Mouse (Mus musculus): ENCODE data around the gene Spata9. TPM values are rescaled to one million over a fixed set of nuclear protein-coding genes. Genes with fewer than 3 reads are reported as not detected.

Gene Spata9
- total RNA-seq (2023) = not detected in 2 replicates

DNA sequence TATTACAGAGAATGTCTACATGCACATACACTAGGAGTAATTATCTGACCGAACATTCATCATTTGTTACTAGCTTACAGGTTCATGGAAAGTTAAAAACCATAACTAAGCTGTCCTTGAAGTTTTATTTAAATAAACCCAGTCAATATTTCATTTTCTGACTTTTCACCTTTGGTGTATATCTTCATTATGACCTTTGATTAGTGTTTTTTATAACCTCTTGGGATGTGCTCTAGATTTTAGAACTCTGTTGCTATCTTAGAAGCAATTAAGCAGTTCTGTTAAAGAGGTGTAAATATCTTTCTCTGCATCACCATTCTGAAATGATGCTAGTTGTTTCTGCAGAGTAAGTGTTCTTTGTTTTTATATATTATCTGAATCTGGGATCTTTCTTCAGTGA is at the start of gene Spata9:
Spata9 (plus strand) TSS at position 301 of the 400 bp plus-strand sequence.

GRCm38 (mm10) chr13:75943189-75944043 is 23.5 kb upstream of the Spata9 start, which contains the start of gene Rhobtb3:
Gene Rhobtb3, minus strand, starts transcription at chr13:75943925.

GRCm38 (mm10) chr13:76017974-76018843 is 51.3 kb downstream of the Spata9 start, which contains the start of gene Rfesd:
Gene Rfesd, minus strand, starts transcription at chr13:76018719.

Other genes with a start within 250 kb of the Spata9 start
- 249 and 304 TPM in 2 replicates for gene Glrx, start 127.3 kb upstream of the Spata9 start, total RNA-seq (2023)
- 0.19 and 0.29 TPM in 2 replicates for gene Rhobtb3, start 23.2 kb upstream of the Spata9 start, total RNA-seq (2023)
- 3.0 and 4.1 TPM in 2 replicates for gene Rfesd, start 51.6 kb downstream of the Spata9 start, total RNA-seq (2023)
- gene Gpr150, start 89.8 kb downstream of the Spata9 start, total RNA-seq (2023) = not detected in 2 replicates
- 5.8 and 8.7 TPM in 2 replicates for gene Arsk, start 131.5 kb downstream of the Spata9 start, total RNA-seq (2023)
- gene Ttc37, start 131.6 kb downstream of the Spata9 start, total RNA-seq (2023) = 5.3 and 6.2 TPM in 2 replicates

Measured in neutrophil, adult 65 days (primary cell).